Mouse (Mus musculus) midbrain, embryonic 16.5 days (tissue): Measurements from ENCODE around the gene Eif4b. TPM values are rescaled to one million over a fixed set of nuclear protein-coding genes. Genes with fewer than 3 reads are reported as not detected.

Experiments used
- ATAC-seq: fragments of 200-750 bp; cut with Nextera tagmentation; 2 replicates; pipeline ENCODE4 v1.8.0; 2017; ENCODE audit warnings: moderate TSS enrichment
- H3K27ac ChIP-seq: fragments of 300-500 bp; sonication (generic); 2 replicates; pipeline ENCODE4 v1.5.1; 2014; ENCODE audit warnings: mild to moderate bottlenecking, low read length, mixed read lengths
- H3K27me3 ChIP-seq: fragments of 300-500 bp; sonication (generic); 2 replicates; pipeline ENCODE4 v1.6.1; 2014; ENCODE audit warnings: low read depth, low read length, mixed read lengths; ENCODE audit not compliant: control insufficient read depth, insufficient read depth
- H3K36me3 ChIP-seq: fragments of 300-500 bp; sonication (generic); 2 replicates; pipeline ENCODE4 v1.6.1; 2014; ENCODE audit warnings: mild to moderate bottlenecking, low read length, moderate library complexity, mixed read lengths; ENCODE audit not compliant: control insufficient read depth, insufficient read depth
- H3K4me1 ChIP-seq: fragments of 300-500 bp; sonication (generic); 2 replicates; pipeline ENCODE4 v1.6.1; 2014; ENCODE audit warnings: mild to moderate bottlenecking, low read length, mixed read lengths; ENCODE audit not compliant: control insufficient read depth, insufficient read depth
- H3K4me2 ChIP-seq: fragments of 300-500 bp; sonication (generic); 2 replicates; pipeline ENCODE4 v1.6.1; 2014; ENCODE audit warnings: mild to moderate bottlenecking, low read length, mixed read lengths
- H3K4me3 ChIP-seq: fragments of 300-500 bp; sonication (generic); 2 replicates; pipeline ENCODE4 v1.5.1; 2014; ENCODE audit warnings: low read depth, mild to moderate bottlenecking, low read length, moderate library complexity, mixed read lengths
- H3K9ac ChIP-seq: fragments of 300-500 bp; sonication (generic); 2 replicates; pipeline ENCODE4 v1.6.1; 2014; ENCODE audit warnings: low read depth, low read length, mixed read lengths
- H3K9me3 ChIP-seq: fragments of 300-500 bp; sonication (generic); replicated peaks from 2 replicates; pipeline ENCODE4 v1.6.1; 2014; ENCODE audit warnings: mild to moderate bottlenecking, low read length, mixed read lengths; ENCODE audit not compliant: control insufficient read depth, poor library complexity, severe bottlenecking
- WGBS: fragments of 180-500 bp; shearing (Covaris S2); extraction: QIAGEN DNeasy Blood & Tissue Kit; methylation state at CpG from one replicate; pipeline ENCODE4 v1.1.7; 2014; 5-methylcytosine and 5-hydroxymethylcytosine counted together
- polyA plus RNA-seq: library from polyadenylated mRNA; unstranded; fragments of >200 nt; fragmentation: Nextera tagmentation; extraction: Ambion mirVana; gene quantifications from 2 replicates; pipeline ENCODE4 v1.2.1, GENCODE M21; 2015

Eif4b gene
- polyA plus RNA-seq, 1 experiment from 2014 or later, result 87.3 TPM

DNA sequence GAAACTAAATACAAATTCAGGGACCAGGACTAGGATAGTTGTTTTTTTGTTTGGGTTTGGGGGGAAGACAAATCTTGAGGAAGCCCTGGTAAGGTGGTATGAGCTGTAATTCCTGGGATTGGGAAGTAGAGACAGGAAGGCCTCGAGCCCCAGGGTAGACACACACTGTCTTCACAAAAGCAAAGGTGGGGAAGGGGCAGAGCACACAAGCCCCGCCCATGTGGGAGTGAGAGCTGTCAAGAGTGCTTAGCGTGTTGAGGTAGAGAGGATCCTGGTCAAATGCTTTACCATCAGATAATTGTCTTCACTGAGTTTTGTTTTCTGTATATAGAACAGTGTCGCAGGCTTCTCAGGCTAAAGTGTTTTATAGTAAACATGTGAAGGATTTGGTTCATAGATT, 9.5 kb downstream of the Eif4b start:
- 90% methylated on average over 4 of the region's 4 CpGs for WGBS
- Histone ChIP-seq H3K27me3 (no peaks in the 10 kb centered on the region), H3K36me3 (peaks cover 26% of the 10 kb centered on the region), H3K9ac (no peak overlapping the region), H3K27ac (no peak overlapping the region), H3K4me1 (no peaks in the 10 kb centered on the region), H3K4me2 (no peak overlapping the region), H3K4me3 (no peak overlapping the region), H3K9me3 (no peaks in the 10 kb centered on the region)
- ATAC-seq, result no peak

- no peaks in the 10 kb centered on the region for H3K9me3 ChIP-seq
- no peak overlapping the region for H3K4me3 ChIP-seq
- H3K36me3 ChIP-seq, result peaks cover 75% of the 10 kb centered on the region
- H3K27ac ChIP-seq, result no peak overlapping the region
- no peak overlapping the region for H3K4me2 ChIP-seq
- no peak overlapping the region for H3K9ac ChIP-seq
- no peaks in the 10 kb centered on the region for H3K27me3 ChIP-seq
- 88% methylated on average over 12 of the region's 12 CpGs for WGBS
- H3K4me1 ChIP-seq, result no peaks in the 10 kb centered on the region
- ATAC-seq, result no peak
Observed at GRCm38 (mm10) chr15:102089914-102090585, 16.5 kb downstream of the Eif4b start.

- 89% methylated on average over 12 of the region's 12 CpGs for WGBS
- Histone ChIP-seq H3K9me3 (no peaks in the 10 kb centered on the region), H3K4me1 (no peaks in the 10 kb centered on the region), H3K36me3 (peaks cover 79% of the 10 kb centered on the region), H3K27ac (no peak overlapping the region), H3K9ac (no peak overlapping the region), H3K27me3 (no peaks in the 10 kb centered on the region), H3K4me3 (no peak overlapping the region), H3K4me2 (no peak overlapping the region)
- ATAC-seq, result no peak
Observed at GRCm38 (mm10) chr15:102091063-102091679, 17.6 kb downstream of the Eif4b start.

- Histone ChIP-seq H3K27ac (no peak overlapping the region), H3K4me2 (no peak overlapping the region), H3K9me3 (no peaks in the 10 kb centered on the region), H3K4me3 (no peak overlapping the region), H3K9ac (no peak overlapping the region), H3K4me1 (no peaks in the 10 kb centered on the region), H3K36me3 (peaks cover 76% of the 10 kb centered on the region), H3K27me3 (no peaks in the 10 kb centered on the region)
- no peak for ATAC-seq
- WGBS, result 89% methylated on average over 1 of the region's 1 CpGs
Observed at GRCm38 (mm10) chr15:102091688-102092087, 18.1 kb downstream of the Eif4b start.

DNA sequence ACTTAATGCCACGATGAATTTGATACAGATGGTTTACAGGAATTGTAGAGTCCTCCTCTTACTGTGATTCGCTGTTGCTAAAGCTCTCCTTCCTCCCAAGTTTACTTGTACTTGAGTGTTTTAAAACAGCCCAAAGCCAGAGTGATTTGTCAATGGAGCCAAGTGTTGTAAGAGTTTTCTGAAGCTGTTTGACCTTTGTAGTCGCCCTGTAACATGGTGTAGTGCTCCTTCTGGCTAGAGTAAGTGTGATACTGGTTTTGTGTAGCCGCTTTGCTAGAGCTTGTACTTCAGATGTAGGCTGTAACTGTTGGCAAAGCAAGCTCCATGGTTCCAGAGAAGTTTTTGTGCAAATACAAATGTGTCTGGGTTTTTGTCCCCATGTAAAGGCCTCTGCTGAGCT, 18.6 kb downstream of the Eif4b start:
- no peak overlapping the region for H3K9ac ChIP-seq
- no peak overlapping the region for H3K27ac ChIP-seq
- 93% methylated on average over 4 of the region's 4 CpGs for WGBS
- no peaks in the 10 kb centered on the region for H3K9me3 ChIP-seq
- peaks cover 73% of the 10 kb centered on the region for H3K36me3 ChIP-seq
- H3K4me2 ChIP-seq, result no peak overlapping the region
- H3K27me3 ChIP-seq, result no peaks in the 10 kb centered on the region
- no peak overlapping the region for H3K4me3 ChIP-seq
- no peaks in the 10 kb centered on the region for H3K4me1 ChIP-seq
- no peak for ATAC-seq

GRCm38 (mm10) chr15:102094157-102094556, 20.6 kb downstream of the Eif4b start:
- no peak overlapping the region for H3K4me2 ChIP-seq
- no peak for ATAC-seq
- H3K9me3 ChIP-seq, result no peaks in the 10 kb centered on the region
- H3K27ac ChIP-seq, result no peak overlapping the region
- peaks cover 63% of the 10 kb centered on the region for H3K36me3 ChIP-seq
- no peak overlapping the region for H3K9ac ChIP-seq
- H3K27me3 ChIP-seq, result no peaks in the 10 kb centered on the region; the same call in 1 of the 2 replicates
- WGBS, result 59% methylated on average over 2 of the region's 2 CpGs
- no peaks in the 10 kb centered on the region for H3K4me1 ChIP-seq
- no peak overlapping the region for H3K4me3 ChIP-seq

DNA sequence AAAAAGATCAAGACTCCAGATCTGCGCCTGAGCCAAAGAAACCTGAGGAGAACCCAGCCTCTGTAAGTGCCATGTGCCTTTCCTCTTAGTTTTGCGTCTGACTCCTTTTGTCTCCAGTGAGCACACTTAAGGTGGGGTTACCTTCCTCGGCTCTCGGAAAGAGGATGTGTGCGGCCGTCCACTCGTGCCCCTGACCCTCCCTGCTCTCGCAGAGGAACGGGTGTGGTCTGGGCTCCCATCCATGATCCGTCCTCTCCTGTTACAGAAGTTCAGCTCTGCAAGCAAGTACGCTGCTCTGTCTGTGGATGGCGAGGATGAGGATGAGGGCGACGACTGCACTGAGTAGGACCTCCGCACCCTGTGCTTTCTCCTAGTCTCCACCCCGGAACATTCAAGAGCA, 21.4 kb downstream of the Eif4b start:
- H3K9ac ChIP-seq, result no peak overlapping the region
- WGBS, result 92% methylated on average over 16 of the region's 16 CpGs
- ATAC-seq, result no peak
- no peak overlapping the region for H3K4me2 ChIP-seq
- no peaks in the 10 kb centered on the region for H3K9me3 ChIP-seq
- peaks cover 2% of the 10 kb centered on the region; the same call in 1 of the 2 replicates for H3K4me1 ChIP-seq
- H3K36me3 ChIP-seq, result peaks cover 56% of the 10 kb centered on the region
- no peak overlapping the region for H3K4me3 ChIP-seq
- H3K27me3 ChIP-seq, result peaks cover 1% of the 10 kb centered on the region
- H3K27ac ChIP-seq, result no peak overlapping the region

DNA sequence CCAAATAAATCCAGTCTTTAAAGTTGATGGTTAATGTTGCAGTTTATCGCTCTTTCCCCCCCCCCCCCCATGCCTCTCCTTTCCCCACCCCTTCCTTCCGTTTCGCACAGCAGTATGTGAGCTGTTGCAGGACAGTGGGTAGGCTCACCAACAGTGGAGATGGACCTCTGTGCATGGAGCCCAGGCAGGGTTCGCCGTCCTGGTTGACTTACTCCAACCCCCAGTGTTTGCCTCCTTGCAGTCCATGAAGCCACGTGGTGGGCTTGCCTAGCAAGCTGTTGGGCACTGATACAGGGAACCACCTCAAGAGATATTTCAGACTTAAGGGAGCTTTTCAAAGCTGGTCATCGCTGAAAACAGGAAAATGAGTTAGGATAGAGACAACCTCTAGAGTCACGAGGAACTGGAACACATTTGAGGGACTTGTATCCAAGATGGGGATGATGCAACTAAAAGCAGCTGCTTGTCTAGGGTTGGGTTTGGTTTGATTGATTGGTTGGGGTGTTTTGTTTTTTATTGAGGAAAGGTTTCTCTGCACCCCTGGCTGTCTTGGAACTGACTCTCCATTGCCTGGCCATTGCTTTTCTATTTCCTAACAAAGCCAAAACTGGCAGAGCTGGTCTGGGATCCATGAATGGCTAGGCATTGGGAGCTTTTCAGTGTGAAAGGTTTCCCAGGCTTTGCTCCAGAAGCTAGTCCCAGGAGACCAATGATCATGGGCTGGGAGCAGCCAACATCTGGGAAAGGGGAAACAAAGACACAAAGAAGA, 23.8 kb downstream of the Eif4b start:
- H3K9ac ChIP-seq, result no peak overlapping the region
- WGBS, result 87% methylated on average over 8 of the region's 8 CpGs

More for the DNA sequence above, 23.8 kb downstream of the Eif4b start:
- Histone ChIP-seq H3K27me3 (peaks cover 2% of the 10 kb centered on the region), H3K36me3 (peaks cover 38% of the 10 kb centered on the region), H3K4me1 (peaks cover 8% of the 10 kb centered on the region; the same call in 1 of the 2 replicates), H3K27ac (no peak overlapping the region), H3K9me3 (no peaks in the 10 kb centered on the region), H3K4me2 (no peak overlapping the region), H3K4me3 (no peak overlapping the region)
- no peak for ATAC-seq
